Mouse (Mus musculus) liver, postnatal 0 days (tissue): ENCODE results near the gene Zbtb7b.

Experiments
- CTCF ChIP-seq: sonication (generic); IDR thresholded peaks from 2 replicates; pipeline ENCODE4 v1.5.1; 2016; ENCODE audit warnings: antibody characterized with exemption, low read depth
- EP300 ChIP-seq: IDR thresholded peaks from 2 replicates; pipeline ENCODE4 v1.6.1; 2016; ENCODE audit warnings: antibody characterized with exemption, low read depth, mild to moderate bottlenecking

DNA sequence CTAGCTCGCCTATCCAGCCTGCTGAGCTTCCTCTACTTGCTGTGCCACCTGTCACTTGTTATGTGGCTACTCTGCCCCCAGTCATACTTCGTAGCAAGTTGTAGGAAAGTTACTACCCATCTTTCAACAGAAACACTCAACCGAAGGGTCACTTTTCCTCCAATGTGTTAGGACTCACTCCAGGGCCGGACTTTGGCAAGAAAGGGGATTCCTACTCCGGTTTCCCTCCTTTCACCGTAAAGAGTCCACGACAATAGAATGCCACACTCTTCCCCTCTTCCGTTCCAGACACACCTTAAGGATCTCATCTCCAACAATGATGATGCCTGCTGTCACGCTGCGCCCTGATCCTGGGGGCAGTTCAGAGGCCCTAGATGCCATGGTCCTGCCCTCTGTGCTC, 16.3 kb upstream of the Zbtb7b start:
- TF ChIP-seq CTCF = no peak
- no peak for TF ChIP-seq EP300
